Comparison of ENCODE assay signal across 8 mouse cellular contexts in genomic region chr9:61369316-61370273, GRCm38 (mm10). TPM values are rescaled to one million over a fixed set of nuclear protein-coding genes. Genes with fewer than 3 reads are reported as not detected.
DNase-seq lines count a peak whose midpoint lies in the region; ATAC-seq and TF ChIP-seq lines count a peak whose summit lies in the region.

No protein-coding gene starts in this region.

- H3K79me2 ChIP-seq in C2C12 (ENCODE audit: control insufficient read depth, insufficient read depth): peaks cover 24% of the 10 kb centered on the region

- peaks cover 13% of the 10 kb centered on the region for H3K4me1 ChIP-seq in G1E (ENCODE audit: insufficient read depth, low read depth, low read length)
- H3K4me1 ChIP-seq in heart, embryonic 11.5 days (ENCODE audit: control insufficient read depth, insufficient read depth, low read length): peaks cover 34% of the 10 kb centered on the region
- H3K4me1 ChIP-seq in kidney, embryonic 15.5 days: peaks cover 59% of the 10 kb centered on the region
- H3K4me1 ChIP-seq in lung, embryonic 16.5 days (replicated peaks; ENCODE audit: control insufficient read depth, insufficient read depth, low read length): peaks cover 37% of the 10 kb centered on the region

- peak overlapping the region; percentile 67 for H3ac ChIP-seq in C2C12 (ENCODE audit: control insufficient read depth, insufficient read length, low read depth)

- H3K4me3 ChIP-seq in C2C12 (ENCODE audit: insufficient read depth, poor library complexity, severe bottlenecking): peak overlapping the region; percentile 11
- peak overlapping the region; percentile 47; the same call in 1 of the 2 replicates for H3K4me3 ChIP-seq in G1E (ENCODE audit: low read depth, low read length)
- H3K4me3 ChIP-seq in heart, embryonic 11.5 days (ENCODE audit: low read depth, low read length): peak overlapping the region; percentile 35
- H3K4me3 ChIP-seq in kidney, embryonic 15.5 days (replicated peaks): peak overlapping the region; percentile 36
- H3K4me3 ChIP-seq in lung, embryonic 16.5 days (ENCODE audit: low read length): peak overlapping the region; percentile 37

- TF ChIP-seq CTCF in C2C12 (IDR thresholded peaks at IDR 0.05; ENCODE audit: control insufficient read depth, insufficient read depth, insufficient read length): no peak
- TF ChIP-seq CTCF in G1E (IDR thresholded peaks at IDR 0.05; ENCODE audit: low read depth, low read length): no peak

- H3K36me3 ChIP-seq in C2C12 (ENCODE audit: control insufficient read depth, insufficient read depth) (no peaks in the 10 kb centered on the region), G1E (replicated peaks) (peaks cover 3% of the 10 kb centered on the region)
- H3K36me3 ChIP-seq in heart, embryonic 11.5 days (ENCODE audit: control insufficient read depth, insufficient read depth, low read length): no peaks in the 10 kb centered on the region
- H3K36me3 ChIP-seq in kidney, embryonic 15.5 days: no peaks in the 10 kb centered on the region
- H3K36me3 ChIP-seq in lung, embryonic 16.5 days (ENCODE audit: control insufficient read depth, insufficient read depth, low read length): no peaks in the 10 kb centered on the region

- DNase-seq in G1E (ENCODE audit: low spot score): no peak
- DNase-seq in cerebellum, postnatal 25 days: peak; percentile 78 to 79
- peak; percentile 68 to 71 for DNase-seq in right cerebral cortex, postnatal 10 days (ENCODE audit: low spot score in 2 of 2)

- H3K27me3 ChIP-seq in C2C12 (ENCODE audit: control insufficient read depth, insufficient read depth, insufficient read length): no peaks in the 10 kb centered on the region
- peaks cover 36% of the 10 kb centered on the region for H3K27me3 ChIP-seq in G1E (ENCODE audit: insufficient read depth, low read length)
- peaks cover 36% of the 10 kb centered on the region for H3K27me3 ChIP-seq in heart, embryonic 11.5 days (ENCODE audit: control insufficient read depth, insufficient read depth, low read length)
- H3K27me3 ChIP-seq in kidney, embryonic 15.5 days: peaks cover 22% of the 10 kb centered on the region
- H3K27me3 ChIP-seq in lung, embryonic 16.5 days (ENCODE audit: control insufficient read depth, insufficient read depth, low read depth, low read length): peaks cover 5% of the 10 kb centered on the region

- H3K4me2 ChIP-seq in heart, embryonic 11.5 days: peak overlapping the region; percentile 96
- H3K4me2 ChIP-seq in kidney, embryonic 15.5 days: peak overlapping the region; percentile 68
- H3K4me2 ChIP-seq in lung, embryonic 16.5 days (ENCODE audit: low read depth, low read length): peak overlapping the region; percentile 64

- H3K9ac ChIP-seq in heart, embryonic 11.5 days (ENCODE audit: low read depth, low read length): peak overlapping the region; percentile 52
- H3K9ac ChIP-seq in kidney, embryonic 15.5 days: peak overlapping the region; percentile 41; the same call in 1 of the 2 replicates
- peak overlapping the region; percentile 46 for H3K9ac ChIP-seq in lung, embryonic 16.5 days (ENCODE audit: low read length)

- H3K79me3 ChIP-seq in C2C12 (ENCODE audit: low read depth): peaks cover 12% of the 10 kb centered on the region

- H3K9me3 ChIP-seq in G1E (replicated peaks): peaks cover 14% of the 10 kb centered on the region
- H3K9me3 ChIP-seq in heart, embryonic 11.5 days (replicated peaks; ENCODE audit: control insufficient read depth, low read length): no peaks in the 10 kb centered on the region
- no peaks in the 10 kb centered on the region for H3K9me3 ChIP-seq in kidney, embryonic 15.5 days (replicated peaks)
- H3K9me3 ChIP-seq in lung, embryonic 16.5 days (ENCODE audit: control insufficient read depth, low read length): no peaks in the 10 kb centered on the region

- no peak for ATAC-seq in G1E (ENCODE audit: extremely low read depth, insufficient number of reproducible peaks, low FRiP score, poor library complexity, severe bottlenecking)
- ATAC-seq in heart, embryonic 11.5 days (replicated peaks; ENCODE audit: insufficient number of reproducible peaks, low FRiP score, low TSS enrichment): no peak
- no peak for ATAC-seq in kidney, embryonic 15.5 days (replicated peaks; ENCODE audit: low FRiP score)
- no peak for ATAC-seq in lung, embryonic 16.5 days (ENCODE audit: low read depth)
- ATAC-seq in megakaryocyte progenitor cell, adult 5-6 weeks (replicated peaks; ENCODE audit: poor library complexity): no peak

- under 1% methylated on average over 45 of the region's 45 CpGs for WGBS in heart, embryonic 11.5 days (ENCODE audit: insufficient replicate concordance)
- under 1% methylated on average over 45 of the region's 45 CpGs for WGBS in kidney, embryonic 15.5 days
- under 1% methylated on average over 45 of the region's 45 CpGs for WGBS in lung, embryonic 16.5 days

- no peak overlapping the region for H3K27ac ChIP-seq in heart, embryonic 11.5 days (ENCODE audit: low read depth, low read length)
- H3K27ac ChIP-seq in kidney, embryonic 15.5 days: peak overlapping the region; percentile 75
- peak overlapping the region; percentile 76 for H3K27ac ChIP-seq in lung, embryonic 16.5 days (ENCODE audit: low read length)

TF ChIP-seq in C2C12, 6 proteins besides CTCF, POLR2A, EP300 and RAD21:
- TF ChIP-seq MYOG (IDR thresholded peaks at IDR 0.05; ENCODE audit: control insufficient read depth, extremely low read depth, insufficient read length) (no peak), MAX (IDR thresholded peaks at IDR 0.05) (no peak), FOSL1 (IDR thresholded peaks at IDR 0.05; ENCODE audit: insufficient read depth, low read length, poor library complexity, severe bottlenecking) (no peak), MYOD1 (IDR thresholded peaks at IDR 0.05; ENCODE audit: control insufficient read depth, insufficient read length, low read depth) (no peak), USF1 (IDR thresholded peaks at IDR 0.05; ENCODE audit: low read depth) (no peak), CEBPB (IDR thresholded peaks at IDR 0.05; ENCODE audit: low read depth) (no peak)
TF ChIP-seq in C2C12: peak in this region for 0.

RNA-seq across cellular contexts. Expression of gene Tle3, which starts 2.6 kb away (rescaled TPM):
- polyA plus RNA-seq in C2C12 (2012; fragmentation: generic; extraction: Trizol) (39.1 TPM), G1E (2012) (144 and 162 TPM in 2 replicates)
- total RNA-seq in G1E (2014; fragmentation: Nextera tagmentation) (131 and 136 TPM in 2 replicates), G1E (2017) (22.7 and 29.7 TPM in 2 replicates)
- polyA plus RNA-seq in heart, embryonic 11.5 days (2014; fragmentation: Nextera tagmentation; extraction: Ambion mirVana): 9.3 and 11.4 TPM in 2 replicates
- polyA plus RNA-seq in kidney, embryonic 15.5 days (2015; fragmentation: Nextera tagmentation; extraction: Ambion mirVana): 26.1 and 30.9 TPM in 2 replicates
- 23.3 and 23.4 TPM in 2 replicates for polyA plus RNA-seq in lung, embryonic 16.5 days (2015; fragmentation: Nextera tagmentation; extraction: Ambion mirVana)
- 65.2 and 66.2 TPM in 2 replicates for total RNA-seq in megakaryocyte progenitor cell, adult 5-6 weeks (2015)
- 48.0 and 50.5 TPM in 2 replicates for total RNA-seq in megakaryocyte progenitor cell, adult 5-6 weeks (2017)
